In genomic region chr5:148946787-148947186, GRCm38 (mm10) we compare ENCODE assay signal across 12 mouse cellular contexts. TPM values are rescaled to one million over a fixed set of nuclear protein-coding genes. Genes with fewer than 3 reads are reported as not detected.
DNase-seq lines count a peak whose midpoint lies in the region; ATAC-seq and TF ChIP-seq lines count a peak whose summit lies in the region.
"Had no signal": no experiment of that assay in that cellular context is flagged by ENCODE, and none has a peak within 500 bp of the region (broad histone marks: within the 10 kb centered on the region; RNA-seq: fewer than 3 reads in every experiment).

No protein-coding gene starts in this region.

- no peak overlapping the region for H3K27ac ChIP-seq in liver, adult 2 months (replicated peaks; ENCODE audit: insufficient read depth, low read depth, low read length)
- H3K27ac ChIP-seq in liver, embryonic 11.5 days (ENCODE audit: low read depth, low read length): no peak overlapping the region
- no peak overlapping the region for H3K27ac ChIP-seq in bone marrow macrophage, adult 2 months (ENCODE audit: insufficient read depth, low read depth, low read length)
- H3K27ac ChIP-seq: embryonic facial prominence, embryonic 12.5 days; hindbrain, embryonic 14.5 days; liver, embryonic 15.5 days had no signal

- no peaks in the 10 kb centered on the region for H3K9me3 ChIP-seq in liver, embryonic 11.5 days (ENCODE audit: control insufficient read depth, low read length)
- H3K9me3 ChIP-seq: embryonic facial prominence, embryonic 12.5 days; liver, embryonic 15.5 days had no signal

- no peak overlapping the region for H3K9ac ChIP-seq in liver, adult 2 months (ENCODE audit: low read depth, low read length)
- no peak overlapping the region for H3K9ac ChIP-seq in liver, embryonic 11.5 days (ENCODE audit: low read depth, low read length)
- H3K9ac ChIP-seq: embryonic facial prominence, embryonic 12.5 days; hindbrain, embryonic 14.5 days; liver, embryonic 15.5 days had no signal

- H3K79me2 ChIP-seq in liver, adult 2 months (ENCODE audit: control insufficient read depth, insufficient read depth, low read length): no peaks in the 10 kb centered on the region

- TF ChIP-seq CTCF in liver, adult 2 months (IDR thresholded peaks at IDR 0.05; ENCODE audit: low read depth, low read length): peak; percentile 68
- TF ChIP-seq CTCF in bone marrow macrophage, adult 2 months (IDR thresholded peaks at IDR 0.05; ENCODE audit: low read depth, low read length): peak; percentile 49

- no peak for TF ChIP-seq POLR2A in liver, adult 2 months (IDR thresholded peaks at IDR 0.05; ENCODE audit: extremely low read depth, insufficient read depth, low read length)
- no peak for TF ChIP-seq POLR2A in bone marrow macrophage, adult 2 months (IDR thresholded peaks at IDR 0.05; ENCODE audit: borderline replicate concordance, low read depth, low read length)

- H3K36me3 ChIP-seq in liver, adult 2 months (ENCODE audit: control insufficient read depth, insufficient read depth, low read length): no peaks in the 10 kb centered on the region
- no peaks in the 10 kb centered on the region for H3K36me3 ChIP-seq in liver, embryonic 11.5 days (ENCODE audit: control insufficient read depth, insufficient read depth, low read length)
- H3K36me3 ChIP-seq: embryonic facial prominence, embryonic 12.5 days; G1E; liver, embryonic 15.5 days had no signal

- ATAC-seq in liver, embryonic 11.5 days (replicated peaks; ENCODE audit: low FRiP score): no peak

- peak; percentile 29 to 56 for DNase-seq in cerebellum, postnatal 25 days
- DNase-seq in cerebellum, adult 9-11 months: no peak
- DNase-seq in liver, adult 2 months (ENCODE audit: extremely low read depth, low read depth, low spot score): no peak
- no peak for DNase-seq in liver, embryonic 11.5 days (ENCODE audit: low spot score)
- DNase-seq in retina, embryonic 14.5 days (ENCODE audit: low spot score): peak; percentile 25
- DNase-seq in Muller cell, postnatal 12 days (ENCODE audit: inconsistent ontology term): no peak
- DNase-seq in heart, adult 8-10 months (ENCODE audit: low spot score): no peak

- H3K27me3 ChIP-seq in liver, adult 2 months (ENCODE audit: control insufficient read depth, insufficient read depth, low read length): no peaks in the 10 kb centered on the region
- H3K27me3 ChIP-seq in liver, embryonic 11.5 days (replicated peaks; ENCODE audit: control insufficient read depth, insufficient read depth, low read length): no peaks in the 10 kb centered on the region
- H3K27me3 ChIP-seq: embryonic facial prominence, embryonic 12.5 days; liver, embryonic 15.5 days had no signal

- H3K4me1 ChIP-seq in liver, adult 2 months (ENCODE audit: control insufficient read depth, insufficient read depth, low read length): no peaks in the 10 kb centered on the region
- no peaks in the 10 kb centered on the region for H3K4me1 ChIP-seq in liver, embryonic 11.5 days (replicated peaks; ENCODE audit: control insufficient read depth, insufficient read depth, low read length)
- no peaks in the 10 kb centered on the region for H3K4me1 ChIP-seq in bone marrow macrophage, adult 2 months (ENCODE audit: control insufficient read depth, insufficient read depth, low read length)

- no peak overlapping the region for H3K4me2 ChIP-seq in liver, embryonic 11.5 days
- H3K4me2 ChIP-seq: embryonic facial prominence, embryonic 12.5 days; hindbrain, embryonic 14.5 days; liver, embryonic 15.5 days had no signal

- no peak overlapping the region for H3K4me3 ChIP-seq in liver, adult 2 months (ENCODE audit: insufficient read depth, low read depth, low read length)
- no peak overlapping the region for H3K4me3 ChIP-seq in liver, embryonic 11.5 days (ENCODE audit: low read depth, low read length)
- no peak overlapping the region for H3K4me3 ChIP-seq in bone marrow macrophage, adult 2 months (ENCODE audit: insufficient read depth, low read length)
- H3K4me3 ChIP-seq: embryonic facial prominence, embryonic 12.5 days; liver, embryonic 15.5 days had no signal

- WGBS in liver, adult 2 months: 83% methylated on average over 5 of the region's 5 CpGs
- 70% methylated on average over 5 of the region's 5 CpGs for WGBS in liver, embryonic 11.5 days

RNA-seq across cellular contexts. Expression of gene Katnal1, which starts 17.7 kb away (rescaled TPM):
- total RNA-seq in liver, adult 2 months (2014; rRNA removed): 3.9 and 4.2 TPM in 2 replicates
- polyA plus RNA-seq in liver, adult 2 months (2012; rRNA removed): 1.5 and 2.0 TPM in 2 replicates
- polyA plus RNA-seq in liver, embryonic 11.5 days (2014; fragmentation: Nextera tagmentation; extraction: Ambion mirVana): 18.9 and 19.5 TPM in 2 replicates
- polyA plus RNA-seq in bone marrow macrophage, adult 2 months (2012; ENCODE audit: insufficient read depth, insufficient read length, missing spikeins): 7.1 and 7.7 TPM in 2 replicates
- total RNA-seq in heart, adult 8-10 months (2022): 10 to 100 TPM in 3 of 4 experiments, 1 to 10 TPM in 1; 8.8 to 12.8 (median 11.6) TPM
- polyA plus RNA-seq: G1E had no signal

RNA-seq across cellular contexts. Expression of gene Gm42791, which starts 48.2 kb away (rescaled TPM):
- total RNA-seq in liver, adult 2 months (2014; rRNA removed): not detected in 2 replicates
- polyA plus RNA-seq in liver, adult 2 months (2012; rRNA removed): not detected in 2 replicates
- polyA plus RNA-seq in liver, embryonic 11.5 days (2014; fragmentation: Nextera tagmentation; extraction: Ambion mirVana): not detected in 2 replicates
- polyA plus RNA-seq in bone marrow macrophage, adult 2 months (2012; ENCODE audit: insufficient read depth, insufficient read length, missing spikeins): 0.78 TPM in 1 of 2 replicates, not detected in the other
- 1 to 10 TPM; 3.2 to 7.7 (median 7.3) TPM for total RNA-seq in heart, adult 8-10 months (2022)
- total RNA-seq: G1E had no signal
- polyA plus RNA-seq: G1E; liver, embryonic 15.5 days had no signal

Comparison
In these comparisons a context has a peak if more than half of its experiments do, and no peak if none do; other contexts are left out.
1. DNase-seq: peak in cerebellum, postnatal 25 days (2 of 2) and retina, embryonic 14.5 days (single experiment); none in cerebellum, adult 9-11 months (single experiment), liver, adult 2 months (single experiment), liver, embryonic 11.5 days (single experiment), Muller cell, postnatal 12 days (single experiment) and heart, adult 8-10 months (single experiment).